Mouse (Mus musculus) spleen, adult 2 months (tissue): ENCODE data around the gene Doc2g. TPM values are rescaled to one million over a fixed set of nuclear protein-coding genes. Genes with fewer than 3 reads are reported as not detected.

Experiments used
- DNase-seq, 2 experiments: peaks; one replicate each; pipeline versions ENCODE4 v3.0.0 to v3.0.0-alpha.2; 2012 to 2021; ENCODE audit warnings: low spot score in 2 of 2, low read depth in 1 of 2
- H3K27ac ChIP-seq: fragments of 200-500 bp; 2 replicates; pipeline ENCODE4 v1.5.1; 2012; ENCODE audit warnings: low read length, inconsistent platforms; ENCODE audit not compliant: insufficient read depth
- H3K27me3 ChIP-seq: fragments of 200-500 bp; 2 replicates; pipeline ENCODE4 v1.6.1; 2012; ENCODE audit warnings: mild to moderate bottlenecking, moderate library complexity, low read length, inconsistent platforms; ENCODE audit not compliant: control insufficient read depth, insufficient read depth
- H3K36me3 ChIP-seq: fragments of 200-500 bp; 2 replicates; pipeline ENCODE4 v1.6.1; 2012; ENCODE audit warnings: mild to moderate bottlenecking, low read length, inconsistent platforms; ENCODE audit not compliant: control insufficient read depth, insufficient read depth
- H3K4me1 ChIP-seq: fragments of 200-500 bp; 2 replicates; pipeline ENCODE4 v1.6.1; 2011; ENCODE audit warnings: inconsistent platforms; ENCODE audit not compliant: control insufficient read depth, insufficient read depth, insufficient read length
- H3K4me3 ChIP-seq: fragments of 200-500 bp; 2 replicates; pipeline ENCODE4 v1.5.1; 2011; ENCODE audit warnings: mild to moderate bottlenecking, inconsistent platforms; ENCODE audit not compliant: insufficient read depth, insufficient read length; ENCODE audit errors: extremely low read depth
- CTCF ChIP-seq: fragments of 200-500 bp; IDR thresholded peaks from 2 replicates; pipeline ENCODE4 v1.5.1; 2011; ENCODE audit warnings: mild to moderate bottlenecking, inconsistent platforms; ENCODE audit not compliant: insufficient read depth, insufficient read length, insufficient replicate concordance; ENCODE audit errors: extremely low read depth
- POLR2A ChIP-seq: fragments of 200-500 bp; IDR thresholded peaks from 2 replicates; pipeline ENCODE4 v1.6.1; 2011; ENCODE audit warnings: low read depth, low read length, inconsistent platforms
- WGBS: fragments of 180-500 bp; shearing (Covaris S2); methylation state at CpG from one replicate; pipeline ENCODE4 v1.1.7; 2018; 5-methylcytosine and 5-hydroxymethylcytosine counted together
- polyA plus RNA-seq: library from polyadenylated mRNA; depleted of rRNA; stranded (reverse); fragments of >200 nt; gene quantifications from 2 replicates; pipeline ENCODE4 v1.2.3, GENCODE M21; 2012

The Doc2g gene
- polyA plus RNA-seq, 1 experiment, result 13.7 TPM

GRCm38 (mm10) chr19:3996747-3997146, 6.4 kb upstream of the Doc2g start:
- WGBS, result 81% methylated on average over 8 of the region's 8 CpGs
- H3K36me3 ChIP-seq, result no peaks in the 10 kb centered on the region
- no peak overlapping the region for H3K27ac ChIP-seq
- H3K4me1 ChIP-seq, result peaks cover 4% of the 10 kb centered on the region; the same call in 1 of the 2 replicates
- no peak for DNase-seq
- no peak overlapping the region for H3K4me3 ChIP-seq
- no peaks in the 10 kb centered on the region for H3K27me3 ChIP-seq
- TF ChIP-seq CTCF, result no peak

GRCm38 (mm10) chr19:3997231-3997630, 5.9 kb upstream of the Doc2g start:
- Histone ChIP-seq H3K4me3 (no peak overlapping the region), H3K36me3 (no peaks in the 10 kb centered on the region), H3K4me1 (peaks cover 4% of the 10 kb centered on the region; the same call in 1 of the 2 replicates), H3K27ac (no peak overlapping the region), H3K27me3 (no peaks in the 10 kb centered on the region)
- DNase-seq, result no peak
- 85% methylated on average over 8 of the region's 8 CpGs for WGBS
- TF ChIP-seq CTCF, result no peak

- Histone ChIP-seq H3K36me3 (no peaks in the 10 kb centered on the region), H3K4me1 (peaks cover 4% of the 10 kb centered on the region; the same call in 1 of the 2 replicates), H3K27ac (no peak overlapping the region), H3K4me3 (no peak overlapping the region), H3K27me3 (no peaks in the 10 kb centered on the region)
- no peak for DNase-seq
- WGBS, result 83% methylated on average over 8 of the region's 8 CpGs
- TF ChIP-seq POLR2A (no peak), CTCF (no peak)
These were observed 4.8 kb upstream of the Doc2g start for GRCm38 (mm10) chr19:3998335-3998734.

DNA sequence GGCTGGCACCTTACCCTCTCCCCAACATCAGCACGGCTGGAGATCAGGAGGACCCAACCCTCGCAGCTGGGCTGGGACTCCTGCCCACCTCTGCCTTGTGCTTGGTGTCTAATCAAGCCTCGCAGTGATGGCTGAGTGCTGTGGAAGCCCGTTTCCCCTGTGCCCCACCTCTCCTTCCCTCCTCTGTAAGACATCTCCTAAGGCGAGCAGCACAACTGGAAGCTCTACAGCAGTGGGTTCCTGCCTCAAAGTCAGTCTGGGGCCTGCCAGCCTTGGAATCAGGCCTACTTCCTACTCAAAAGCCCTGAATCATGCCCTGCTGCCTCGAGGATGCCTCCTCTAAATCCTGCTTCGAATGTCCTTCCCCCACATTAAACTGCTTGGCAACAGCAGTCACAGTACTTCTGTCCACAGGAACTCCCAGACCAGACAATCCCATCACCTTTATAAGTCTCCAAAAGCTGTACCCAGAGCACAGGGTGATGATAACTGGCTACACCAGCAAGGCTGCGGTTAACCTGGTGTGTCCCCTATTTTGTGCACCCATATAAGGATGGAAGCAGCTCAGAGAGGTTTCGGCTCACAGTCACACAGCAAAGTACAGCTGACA, 3.9 kb upstream of the Doc2g start:
- no peaks in the 10 kb centered on the region for H3K36me3 ChIP-seq
- H3K27me3 ChIP-seq, result no peaks in the 10 kb centered on the region
- no peak for DNase-seq
- TF ChIP-seq CTCF, result no peak
- TF ChIP-seq POLR2A, result no peak
- H3K4me3 ChIP-seq, result no peak overlapping the region
- WGBS, result 59% methylated on average over 9 of the region's 9 CpGs
- peaks cover 4% of the 10 kb centered on the region; the same call in 1 of the 2 replicates for H3K4me1 ChIP-seq
- H3K27ac ChIP-seq, result peak overlapping the region; percentile 42; the same call in 1 of the 2 replicates

- Histone ChIP-seq H3K27ac (peak within 1 kb of the TSS; percentile 93), H3K4me1 (peaks cover 4% of the 10 kb centered on the region; the same call in 1 of the 2 replicates), H3K4me3 (peak within 1 kb of the TSS; percentile 84), H3K36me3 (0 out of 2 replicates have a peak, but pooled peaks cover under 1% of the 10 kb centered on the region), H3K27me3 (no peaks in the 10 kb centered on the region)
- DNase-seq, result peak; percentile 91 to 95
- TF ChIP-seq CTCF (peak; percentile 73), POLR2A (peak; percentile 88)
- under 1% methylated on average over 64 of the region's 64 CpGs for WGBS
These were observed 2.8 kb upstream of the Doc2g start, which contains the start of the genes Nudt8 and Gm49405 for GRCm38 (mm10) chr19:4000119-4000900. Gene Nudt8, plus strand, starts transcription at chr19:4000580. Gene Gm49405, plus strand, starts transcription at chr19:4000626.

- peak overlapping the region; percentile 84 for H3K4me3 ChIP-seq
- peak overlapping the region; percentile 93 for H3K27ac ChIP-seq
- peaks cover 4% of the 10 kb centered on the region; the same call in 1 of the 2 replicates for H3K4me1 ChIP-seq
- no peak for DNase-seq
- H3K36me3 ChIP-seq, result peaks cover 4% of the 10 kb centered on the region; the same call in 1 of the 2 replicates
- no peaks in the 10 kb centered on the region for H3K27me3 ChIP-seq
- WGBS, result 41% methylated on average over 17 of the region's 17 CpGs
- TF ChIP-seq CTCF (no peak), POLR2A (no peak)
These were observed 2.1 kb upstream of the Doc2g start for GRCm38 (mm10) chr19:4000949-4001525.
